ENCODE assay signal across 7 mouse cellular contexts in the genomic region with DNA sequence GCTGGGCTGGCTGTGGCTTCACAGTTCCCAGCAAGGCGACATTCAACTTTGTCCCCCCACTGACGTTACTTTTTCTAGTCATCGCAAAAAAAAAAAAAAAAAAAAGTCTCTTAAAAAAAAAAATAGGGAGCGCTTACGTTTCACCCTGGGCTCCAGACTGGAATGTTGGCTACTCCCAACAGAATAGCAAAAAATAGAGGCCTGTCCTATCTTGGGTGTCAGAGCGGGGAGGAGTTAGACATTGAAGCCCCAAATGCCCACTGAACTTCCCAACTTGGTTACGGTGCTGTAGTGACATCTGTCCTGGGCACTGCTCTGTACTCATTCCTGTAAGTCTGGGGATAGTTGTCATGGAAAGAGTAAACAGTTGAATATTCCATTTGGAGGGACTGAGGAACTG. TPM values are rescaled to one million over a fixed set of nuclear protein-coding genes. Genes with fewer than 3 reads are reported as not detected.
A peak's percentile ranks its signal among the peaks of the same experiment; 100 is the strongest.
DNase-seq lines count a peak whose midpoint lies in the region; ATAC-seq and TF ChIP-seq lines count a peak whose summit lies in the region.

No protein-coding gene starts in this region.

- peaks cover 4 to 42% of the 10 kb centered on the region in 2 experiments; a peak in 3 of 4 replicates for H3K4me1 ChIP-seq in CH12.LX (ENCODE audit: control insufficient read depth in 1 of 2, insufficient read depth in 2 of 2)
- H3K4me1 ChIP-seq in forebrain, embryonic 14.5 days (ENCODE audit: control insufficient read depth, insufficient read depth, low read length): peaks cover 9% of the 10 kb centered on the region
- peaks cover 29% of the 10 kb centered on the region for H3K4me1 ChIP-seq in kidney, embryonic 15.5 days

- H3K4me2 ChIP-seq in CH12.LX (ENCODE audit: insufficient read depth, low read depth, poor library complexity, severe bottlenecking): peak overlapping the region; percentile 83
- peak overlapping the region; percentile 74 for H3K4me2 ChIP-seq in forebrain, embryonic 14.5 days (ENCODE audit: low read length)
- H3K4me2 ChIP-seq in kidney, embryonic 15.5 days: peak overlapping the region; percentile 67

- TF ChIP-seq EP300 in CH12.LX (IDR thresholded peaks at IDR 0.05; ENCODE audit: low read length): no peak

- in situ Hi-C loops in CH12.LX (cut with MboI; ENCODE audit: low pct_ligation_motif_present, low pct_unique_long_range_greater_than_20kb, low sequenced_read_pairs): no loop called here

- ATAC-seq in forebrain, embryonic 14.5 days: no peak
- no peak for ATAC-seq in kidney, embryonic 15.5 days (replicated peaks; ENCODE audit: low FRiP score)

- peaks cover 0 to 6% of the 10 kb centered on the region in 2 experiments for H3K36me3 ChIP-seq in CH12.LX (replicated peaks in 1 of 2; ENCODE audit: control insufficient read depth in 1 of 2, insufficient read depth in 1 of 2, low read length in 1 of 2)
- H3K36me3 ChIP-seq in forebrain, embryonic 14.5 days (ENCODE audit: control insufficient read depth, insufficient read depth, low read length): no peaks in the 10 kb centered on the region
- H3K36me3 ChIP-seq in kidney, embryonic 15.5 days: no peaks in the 10 kb centered on the region
- H3K36me3 ChIP-seq in macrophage (ENCODE audit: inconsistent target): no peaks in the 10 kb centered on the region

- peak overlapping the region; percentile 72 to 99 (median 95) for H3K4me3 ChIP-seq in CH12.LX (replicated peaks in 1 of 3; ENCODE audit: low read depth in 2 of 3, low read length in 2 of 3, poor library complexity in 1 of 3)
- peak overlapping the region; percentile 97 for H3K4me3 ChIP-seq in forebrain, embryonic 14.5 days (ENCODE audit: low read depth, low read length)
- peak overlapping the region; percentile 95 for H3K4me3 ChIP-seq in kidney, embryonic 15.5 days (replicated peaks)
- peak overlapping the region; percentile 62 for H3K4me3 ChIP-seq in macrophage (ENCODE audit: inconsistent target)

- no peaks in the 10 kb centered on the region for H3K9me3 ChIP-seq in CH12.LX (replicated peaks; ENCODE audit: low read length)
- H3K9me3 ChIP-seq in forebrain, embryonic 14.5 days (replicated peaks; ENCODE audit: control insufficient read depth, low read length): no peaks in the 10 kb centered on the region
- no peaks in the 10 kb centered on the region for H3K9me3 ChIP-seq in kidney, embryonic 15.5 days (replicated peaks)

- no peak for TF ChIP-seq POLR2A in CH12.LX (IDR thresholded peaks at IDR 0.05; ENCODE audit: low read depth, low read length)

- dilution Hi-C loops in CH12.LX (cut with MboI; ENCODE audit: extremely low pct_ligation_motif_present, extremely low pct_unique_long_range_greater_than_20kb, low sequenced_read_pairs): no loop called here

- DNase-seq in CH12.LX (ENCODE audit: extremely low read depth): no peak
- DNase-seq in NIH3T3 (ENCODE audit: low read depth): peak; percentile 34
- DNase-seq in forebrain, embryonic 14.5 days (ENCODE audit: low spot score): peak; percentile 22
- no peak for DNase-seq in frontal cortex, postnatal 25 days (ENCODE audit: low spot score in 2 of 2)
- no peak for DNase-seq in layer of hippocampus, adult 8-10 months (ENCODE audit: low spot score in 2 of 2)

- peak overlapping the region; percentile 92 for H3K9ac ChIP-seq in CH12.LX (ENCODE audit: insufficient read depth, low read depth)
- peak overlapping the region; percentile 96 for H3K9ac ChIP-seq in forebrain, embryonic 14.5 days (ENCODE audit: low read length)
- H3K9ac ChIP-seq in kidney, embryonic 15.5 days: peak overlapping the region; percentile 99

- no peak for TF ChIP-seq RAD21 in CH12.LX (IDR thresholded peaks at IDR 0.05; ENCODE audit: low read depth, low read length)

- H3K27ac ChIP-seq in CH12.LX (ENCODE audit: insufficient read depth, low read depth) (no peak overlapping the region), macrophage (peak overlapping the region; percentile 21; the same call in 1 of the 2 replicates)
- no peak overlapping the region for H3K27ac ChIP-seq in forebrain, embryonic 14.5 days (ENCODE audit: low read depth, low read length)
- H3K27ac ChIP-seq in kidney, embryonic 15.5 days: peak overlapping the region; percentile 95

- no peak for TF ChIP-seq CTCF in CH12.LX (conservative IDR thresholded peaks at IDR 0.05 in 1 of 2, IDR thresholded peaks at IDR 0.05 in 1 of 2; ENCODE audit: low read depth in 2 of 2, low read length in 2 of 2)

- 2% methylated on average over 7 of the region's 7 CpGs for WGBS in forebrain, embryonic 14.5 days
- WGBS in kidney, embryonic 15.5 days: 2% methylated on average over 7 of the region's 7 CpGs
- WGBS in macrophage (ENCODE audit: missing documents): 0% methylated on average over 7 of the region's 7 CpGs

- H3K79me2 ChIP-seq in CH12.LX (replicated peaks; ENCODE audit: control insufficient read depth, extremely low read depth, insufficient read depth, poor library complexity, severe bottlenecking) (peaks cover 17% of the 10 kb centered on the region), macrophage (ENCODE audit: inconsistent target) (peaks cover 53% of the 10 kb centered on the region)

- H3K27me3 ChIP-seq in CH12.LX (replicated peaks): no peaks in the 10 kb centered on the region
- H3K27me3 ChIP-seq in forebrain, embryonic 14.5 days (replicated peaks; ENCODE audit: control insufficient read depth, insufficient read depth, low read length): no peaks in the 10 kb centered on the region
- H3K27me3 ChIP-seq in kidney, embryonic 15.5 days: no peaks in the 10 kb centered on the region

TF ChIP-seq in CH12.LX, 34 proteins besides CTCF, POLR2A, EP300 and RAD21:
- TF ChIP-seq ZNF384 (IDR thresholded peaks at IDR 0.05; ENCODE audit: low read depth, low read length) (peak; percentile 54; the same call in 1 of the 2 replicates), UBTF (IDR thresholded peaks at IDR 0.05; ENCODE audit: low read depth, low read length) (no peak), CHD2 (IDR thresholded peaks at IDR 0.05; ENCODE audit: low read length) (no peak), CHD1 (IDR thresholded peaks at IDR 0.05; ENCODE audit: low read depth, low read length) (peak; percentile 19; the same call in 1 of the 2 replicates)

RNA-seq across cellular contexts. Expression of a gene that starts 0.8 kb away (rescaled TPM):
- 29.0 and 42.7 TPM in 2 replicates for total RNA-seq in CH12.LX (2012; rRNA removed)
- total RNA-seq in CH12.LX (2014; rRNA removed): 40.6 and 43.2 TPM in 2 replicates
- polyA plus RNA-seq in CH12.LX (2012; ENCODE audit: insufficient read length, low read depth): 30.8 and 31.6 TPM in 2 replicates
- polyA plus RNA-seq in forebrain, embryonic 14.5 days (2014; fragmentation: Nextera tagmentation; extraction: Ambion mirVana): 18.8 and 21.5 TPM in 2 replicates
- 45.8 and 48.9 TPM in 2 replicates for polyA plus RNA-seq in kidney, embryonic 15.5 days (2015; fragmentation: Nextera tagmentation; extraction: Ambion mirVana)
- 10 to 100 TPM in 18 of 26 experiments, 1 to 10 TPM in 8; 5.5 to 28.0 (median 16.2) TPM for total RNA-seq in macrophage (2018; cell fraction: chromatin; rRNA removed)
- total RNA-seq in macrophage (2018; cell fraction: cytosol; rRNA removed): 10 to 100 TPM; 26.1 to 66.5 (median 40.5) TPM
- 10 to 100 TPM; 13.3 to 71.4 (median 39.3) TPM for total RNA-seq in macrophage (2018; cell fraction: nucleus; rRNA removed)
- 40.1 to 53.3 TPM (median 47.7 TPM) in 3 replicates for polyA plus RNA-seq in macrophage (2018)
- total RNA-seq in layer of hippocampus, adult 8-10 months (2022): 10 to 100 TPM; 32.5 to 46.7 (median 40.3) TPM

RNA-seq across cellular contexts. Expression of a gene that starts 13.3 kb away (rescaled TPM):
- total RNA-seq in CH12.LX (2012; rRNA removed) (0.29 and 0.51 TPM in 2 replicates), CH12.LX (2014; rRNA removed) (0.16 and 0.19 TPM in 2 replicates)
- polyA plus RNA-seq in CH12.LX (2012; ENCODE audit: insufficient read length, low read depth) (0.68 and 0.83 TPM in 2 replicates), macrophage (2018) (0.09 to 0.10 TPM in 2 of 3 replicates, not detected in the other)
- polyA plus RNA-seq in forebrain, embryonic 14.5 days (2014; fragmentation: Nextera tagmentation; extraction: Ambion mirVana): 30.2 and 40.4 TPM in 2 replicates
- polyA plus RNA-seq in kidney, embryonic 15.5 days (2015; fragmentation: Nextera tagmentation; extraction: Ambion mirVana): 17.6 and 20.1 TPM in 2 replicates
- total RNA-seq in macrophage (2018; cell fraction: chromatin; rRNA removed): 1 to 10 TPM in 2 of 26 experiments, under 1 TPM in 9, not detected in 15; 0.16 to 3.7 (median 0.57) TPM
- under 1 TPM in 19 of 26 experiments, not detected in 7; under 0.01 to 0.22 (median 0.09) TPM for total RNA-seq in macrophage (2018; cell fraction: cytosol; rRNA removed)
- total RNA-seq in macrophage (2018; cell fraction: nucleus; rRNA removed): 1 to 10 TPM in 1 of 26 experiments, under 1 TPM in 6, not detected in 19; 0.10 to 1.3 (median 0.31) TPM
- total RNA-seq in layer of hippocampus, adult 8-10 months (2022): 100 to 1,000 TPM; 103 to 148 (median 130) TPM

Comparison
In these comparisons a context has a peak if more than half of its experiments do, and no peak if none do; other contexts are left out.
1. DNase-seq: peak in NIH3T3 (single experiment) and forebrain, embryonic 14.5 days (single experiment); none in CH12.LX (single experiment), frontal cortex, postnatal 25 days (0 of 2) and layer of hippocampus, adult 8-10 months (0 of 2).
2. H3K27ac ChIP-seq: peak in kidney, embryonic 15.5 days (single experiment) and macrophage (single experiment); none in CH12.LX (single experiment) and forebrain, embryonic 14.5 days (single experiment).
3. RNA of a gene that starts 13.3 kb away (polyA plus RNA-seq): 30.2 to 40.4 TPM in forebrain, embryonic 14.5 days and 17.6 to 20.1 TPM in kidney, embryonic 15.5 days; 0.68 to 0.83 TPM in CH12.LX and 0.09 to 0.10 TPM in macrophage; every median in the first group is over 10 times any median in the second.
4. Peak in every context shown above with its lines, with median percentiles within 50 percentile points of each other: H3K4me2 ChIP-seq, H3K4me3 ChIP-seq and H3K9ac ChIP-seq.